In the genomic region with DNA sequence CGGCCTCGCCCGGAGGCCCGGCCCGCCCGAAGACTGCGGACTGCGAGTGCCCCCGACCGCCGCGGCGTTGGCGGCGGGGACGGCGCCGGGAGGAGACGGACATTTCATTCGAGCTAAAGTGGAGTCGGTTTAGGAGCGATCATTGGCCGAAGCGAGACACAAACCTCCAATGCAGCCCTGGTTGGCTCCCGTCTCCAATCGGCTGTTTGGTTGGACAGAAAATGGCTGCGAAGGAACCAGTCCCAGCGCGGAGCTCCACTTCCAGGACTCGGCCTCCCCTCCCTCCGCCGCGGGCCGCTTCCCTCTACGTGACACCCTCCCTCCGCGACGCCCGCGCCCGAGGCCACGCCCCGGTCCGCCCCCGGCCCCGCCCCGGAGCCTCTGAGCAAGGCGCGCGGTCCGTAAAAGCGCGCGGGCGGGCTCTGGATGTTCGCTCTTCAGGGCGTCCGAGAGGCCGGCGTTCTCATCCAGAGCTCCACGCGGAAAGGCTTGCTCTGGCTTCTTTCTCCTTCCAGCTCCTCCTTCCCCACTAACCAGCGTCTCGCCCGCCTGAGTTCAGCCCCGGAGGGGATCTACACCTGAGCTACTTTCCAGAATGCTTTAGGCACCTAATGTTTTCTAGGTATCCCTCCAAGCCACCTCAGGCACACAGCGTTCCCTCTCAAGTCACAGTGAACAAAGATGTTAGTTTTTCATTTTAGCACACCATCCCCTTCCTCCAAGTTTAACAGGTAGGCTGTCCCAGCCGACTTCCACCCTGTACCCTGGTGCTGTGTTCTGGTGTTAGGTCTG, we compare ENCODE assay signal across 7 mouse cellular contexts. TPM values are rescaled to one million over a fixed set of nuclear protein-coding genes. Genes with fewer than 3 reads are reported as not detected.
DNase-seq lines count a peak whose midpoint lies in the region; ATAC-seq lines count a peak whose summit lies in the region.

A gene (minus strand): TSS at position 305 of the 792 bp plus-strand sequence.

- DNase-seq in adrenal gland, adult 8-10 months: peak; percentile 96
- DNase-seq in embryo, embryonic 9.5 days (ENCODE audit: extremely low spot score): peak; percentile 98
- peak; percentile 95 to 98 for DNase-seq in gastrocnemius, postnatal 4 days (ENCODE audit: low spot score in 2 of 2)
- peak; percentile 96 to 97 for DNase-seq in left cerebral cortex, postnatal 36 days (ENCODE audit: low spot score in 2 of 2)
- peak; percentile 100 for DNase-seq in midbrain, embryonic 11.5 days (ENCODE audit: low spot score, missing footprints)
- DNase-seq in skeletal muscle tissue, adult 2 months (ENCODE audit: low read depth, low spot score): peak; percentile 98

- H3K36me3 ChIP-seq in intestine, embryonic 16.5 days (ENCODE audit: control insufficient read depth, insufficient read depth, low read length): peaks cover 4% of the 10 kb centered on the region; the same call in 1 of the 2 replicates
- peaks cover 7% of the 10 kb centered on the region; the same call in 1 of the 2 replicates for H3K36me3 ChIP-seq in midbrain, embryonic 11.5 days (ENCODE audit: control insufficient read depth, insufficient read depth, low read length)

- peaks cover 24% of the 10 kb centered on the region for H3K4me1 ChIP-seq in intestine, embryonic 16.5 days (ENCODE audit: control insufficient read depth, insufficient read depth, low read length)
- H3K4me1 ChIP-seq in midbrain, embryonic 11.5 days (ENCODE audit: control insufficient read depth, insufficient read depth, low read length): peaks cover 12% of the 10 kb centered on the region

- peak within 1 kb of the TSS; percentile 85 for H3K4me3 ChIP-seq in intestine, embryonic 16.5 days (ENCODE audit: low read length)
- peak within 1 kb of the TSS; percentile 96 for H3K4me3 ChIP-seq in midbrain, embryonic 11.5 days (ENCODE audit: low read depth, low read length)

- H3K4me2 ChIP-seq in intestine, embryonic 16.5 days (ENCODE audit: low read depth, low read length): peak within 1 kb of the TSS; percentile 83
- peak within 1 kb of the TSS; percentile 67 for H3K4me2 ChIP-seq in midbrain, embryonic 11.5 days

- H3K9me3 ChIP-seq in intestine, embryonic 16.5 days (ENCODE audit: control insufficient read depth, low read length): no peaks in the 10 kb centered on the region
- H3K9me3 ChIP-seq in midbrain, embryonic 11.5 days (ENCODE audit: control insufficient read depth, low read length): no peaks in the 10 kb centered on the region

- WGBS in intestine, embryonic 16.5 days: under 1% methylated on average over 68 of the region's 68 CpGs
- 1% methylated on average over 65 of the region's 68 CpGs for WGBS in midbrain, embryonic 11.5 days

- peak within 1 kb of the TSS; percentile 98 for H3K9ac ChIP-seq in intestine, embryonic 16.5 days (ENCODE audit: low read depth, low read length)
- H3K9ac ChIP-seq in midbrain, embryonic 11.5 days (ENCODE audit: low read length): peak within 1 kb of the TSS; percentile 100

- no peaks in the 10 kb centered on the region for H3K27me3 ChIP-seq in intestine, embryonic 16.5 days (replicated peaks; ENCODE audit: control insufficient read depth, insufficient read depth, low read length)
- no peaks in the 10 kb centered on the region for H3K27me3 ChIP-seq in midbrain, embryonic 11.5 days (ENCODE audit: control insufficient read depth, insufficient read depth, low read length)

- ATAC-seq in intestine, embryonic 16.5 days: peak; percentile 97
- peak; percentile 96 for ATAC-seq in midbrain, embryonic 11.5 days (ENCODE audit: low FRiP score)

- peak within 1 kb of the TSS; percentile 100 for H3K27ac ChIP-seq in intestine, embryonic 16.5 days (ENCODE audit: low read length)
- peak within 1 kb of the TSS; percentile 99 for H3K27ac ChIP-seq in midbrain, embryonic 11.5 days (ENCODE audit: low read depth, low read length)

- intact Hi-C loops in left cerebral cortex, postnatal 36 days (cut with DNase I): loop anchor here (2.0 to 10.0 kb wide), 4 partner anchors 33 to 781 kb away; a partner anchor contains a TSS

RNA-seq across cellular contexts. Expression of the gene that starts here (rescaled TPM):
- 10 to 100 TPM; 16.5 to 28.9 (median 24.6) TPM for total RNA-seq in adrenal gland, adult 8-10 months (2022)
- 10 to 100 TPM; 28.6 to 31.6 TPM for total RNA-seq in gastrocnemius, postnatal 4 days (2021)
- polyA plus RNA-seq in intestine, embryonic 16.5 days (2015; fragmentation: Nextera tagmentation; extraction: Ambion mirVana): 31.4 and 34.7 TPM in 2 replicates
- 10 to 100 TPM; 57.0 to 61.9 TPM for total RNA-seq in left cerebral cortex, postnatal 36 days (2021)
- 79.0 and 85.4 TPM in 2 replicates for polyA plus RNA-seq in midbrain, embryonic 11.5 days (2014; fragmentation: Nextera tagmentation; extraction: Ambion mirVana)

Comparison
In these comparisons a context has a peak if more than half of its experiments do, and no peak if none do; other contexts are left out.
1. Peak in every context shown above with its lines: DNase-seq, ATAC-seq, H3K4me3 ChIP-seq and H3K27ac ChIP-seq.